Mouse (Mus musculus) intestine, postnatal 0 days (tissue): ENCODE measurements around the gene 4933427D14Rik. TPM values are rescaled to one million over a fixed set of nuclear protein-coding genes. Genes with fewer than 3 reads are reported as not detected.

ENCODE experiments used
- ATAC-seq: fragments of 200-750 bp; cut with Nextera tagmentation; 2 replicates; pipeline ENCODE4 v1.8.0; 2017; ENCODE audit warnings: mild to moderate bottlenecking, moderate TSS enrichment, moderate library complexity
- H3K27ac ChIP-seq: fragments of 300-500 bp; sonication (generic); 2 replicates; pipeline ENCODE4 v1.5.1; 2014; ENCODE audit warnings: mild to moderate bottlenecking, low read depth, low read length, moderate library complexity
- H3K27me3 ChIP-seq: fragments of 300-500 bp; sonication (generic); replicated peaks from 2 replicates; pipeline ENCODE4 v1.6.1; 2014; ENCODE audit warnings: low read length, mixed read lengths; ENCODE audit not compliant: control insufficient read depth, insufficient read depth
- H3K36me3 ChIP-seq: fragments of 300-500 bp; sonication (generic); 2 replicates; pipeline ENCODE4 v1.6.1; 2014; ENCODE audit warnings: mild to moderate bottlenecking, moderate library complexity; ENCODE audit not compliant: control insufficient read depth, insufficient read depth
- H3K4me1 ChIP-seq: fragments of 300-500 bp; sonication (generic); replicated peaks from 2 replicates; pipeline ENCODE4 v1.6.1; 2014; ENCODE audit warnings: antibody characterized with exemption, low read length, mixed read lengths; ENCODE audit not compliant: control insufficient read depth, insufficient read depth
- H3K4me2 ChIP-seq: fragments of 300-500 bp; sonication (generic); replicated peaks from 2 replicates; pipeline ENCODE4 v1.6.1; 2014; ENCODE audit warnings: low read depth, mild to moderate bottlenecking, moderate library complexity
- H3K4me3 ChIP-seq: fragments of 300-500 bp; sonication (generic); 2 replicates; pipeline ENCODE4 v1.5.1; 2014; ENCODE audit warnings: low read depth, low read length
- H3K9ac ChIP-seq: fragments of 300-500 bp; sonication (generic); 2 replicates; pipeline ENCODE4 v1.6.1; 2014; ENCODE audit warnings: mild to moderate bottlenecking, low read depth, low read length
- H3K9me3 ChIP-seq: fragments of 300-500 bp; sonication (generic); 2 replicates; pipeline ENCODE4 v1.6.1; 2016; ENCODE audit warnings: mixed run types; ENCODE audit not compliant: control insufficient read depth
- CTCF ChIP-seq: sonication (generic); IDR thresholded peaks from 2 replicates; pipeline ENCODE4 v1.5.1; 2016; ENCODE audit warnings: low read depth, mild to moderate bottlenecking, control low read depth, antibody characterized with exemption, moderate library complexity
- WGBS: fragments of 180-500 bp; shearing (Covaris S2); extraction: QIAGEN DNeasy Blood & Tissue Kit; methylation state at CpG from one replicate; pipeline ENCODE4 v1.1.7; 2014; 5-methylcytosine and 5-hydroxymethylcytosine counted together
- polyA plus RNA-seq: library from polyadenylated mRNA; unstranded; fragments of >200 nt; fragmentation: Nextera tagmentation; extraction: Ambion mirVana; gene quantifications from 2 replicates; pipeline ENCODE4 v1.2.1, GENCODE M21; 2015

4933427D14Rik gene
- polyA plus RNA-seq, 1 experiment from 2014 or later = 4.3 TPM

GRCm38 (mm10) chr11:72206341-72207203, 687 bp downstream of the 4933427D14Rik start, which contains the start of gene Gm43951:
Gene Gm43951, minus strand, starts transcription at chr11:72206840.
- TF ChIP-seq CTCF = peak; percentile 52
- Histone ChIP-seq H3K27ac (peak within 1 kb of the TSS; percentile 91), H3K27me3 (no peaks in the 10 kb centered on the region), H3K9ac (peak within 1 kb of the TSS; percentile 67), H3K4me2 (peak within 1 kb of the TSS; percentile 89), H3K4me3 (peak within 1 kb of the TSS; percentile 89), H3K4me1 (0 out of 2 replicates have a peak, but pooled peaks cover 5% of the 10 kb centered on the region), H3K9me3 (no peaks in the 10 kb centered on the region), H3K36me3 (peaks cover 22% of the 10 kb centered on the region)
- ATAC-seq = peak; percentile 20
- under 1% methylated on average over 40 of the region's 43 CpGs for WGBS

- Histone ChIP-seq H3K9me3 (no peaks in the 10 kb centered on the region), H3K27ac (no peak overlapping the region), H3K36me3 (peaks cover 15% of the 10 kb centered on the region), H3K9ac (0 out of 2 replicates have a peak overlapping the region, but pooled peaks have one; percentile 31), H3K4me1 (0 out of 2 replicates have a peak, but pooled peaks cover 5% of the 10 kb centered on the region), H3K4me3 (no peak overlapping the region), H3K27me3 (no peaks in the 10 kb centered on the region), H3K4me2 (no peak overlapping the region)
- TF ChIP-seq CTCF = no peak
- WGBS = 90% methylated on average over 6 of the region's 6 CpGs
- ATAC-seq = no peak
Measured at GRCm38 (mm10) chr11:72205256-72205655, 2.0 kb downstream of the 4933427D14Rik start.

- WGBS = 70% methylated on average over 1 of the region's 1 CpGs
- Histone ChIP-seq H3K27me3 (no peaks in the 10 kb centered on the region), H3K27ac (no peak overlapping the region), H3K9me3 (no peaks in the 10 kb centered on the region), H3K4me3 (no peak overlapping the region), H3K4me1 (0 out of 2 replicates have a peak, but pooled peaks cover 5% of the 10 kb centered on the region), H3K9ac (no peak overlapping the region), H3K36me3 (peaks cover 12% of the 10 kb centered on the region), H3K4me2 (no peak overlapping the region)
- no peak for TF ChIP-seq CTCF
- no peak for ATAC-seq
Measured at GRCm38 (mm10) chr11:72203440-72203839, 3.8 kb downstream of the 4933427D14Rik start.

GRCm38 (mm10) chr11:72196506-72196905, 10.8 kb downstream of the 4933427D14Rik start:
- Histone ChIP-seq H3K36me3 (peaks cover 35% of the 10 kb centered on the region), H3K27me3 (no peaks in the 10 kb centered on the region), H3K27ac (peak overlapping the region; percentile 35; the same call in 1 of the 2 replicates), H3K4me1 (no peaks in the 10 kb centered on the region), H3K4me2 (no peak overlapping the region), H3K9ac (no peak overlapping the region), H3K4me3 (no peak overlapping the region), H3K9me3 (no peaks in the 10 kb centered on the region)
- TF ChIP-seq CTCF = no peak
- no peak for ATAC-seq
- 81% methylated on average over 8 of the region's 8 CpGs for WGBS

- no peak for TF ChIP-seq CTCF
- Histone ChIP-seq H3K4me2 (no peak overlapping the region), H3K9me3 (no peaks in the 10 kb centered on the region), H3K27ac (no peak overlapping the region), H3K36me3 (peaks cover 45% of the 10 kb centered on the region), H3K9ac (no peak overlapping the region), H3K4me3 (no peak overlapping the region), H3K4me1 (no peaks in the 10 kb centered on the region), H3K27me3 (no peaks in the 10 kb centered on the region)
- no peak for ATAC-seq
- 66% methylated on average over 2 of the region's 2 CpGs for WGBS
Measured at GRCm38 (mm10) chr11:72194259-72194658, 13.0 kb downstream of the 4933427D14Rik start.

- ATAC-seq = no peak
- no peaks in the 10 kb centered on the region for H3K9me3 ChIP-seq
- H3K27me3 ChIP-seq = no peaks in the 10 kb centered on the region
- no peak overlapping the region for H3K27ac ChIP-seq
- no peak overlapping the region for H3K4me2 ChIP-seq
- 84% methylated on average over 1 of the region's 1 CpGs for WGBS
- no peaks in the 10 kb centered on the region for H3K4me1 ChIP-seq
- peaks cover 45% of the 10 kb centered on the region for H3K36me3 ChIP-seq
- TF ChIP-seq CTCF = no peak
- H3K9ac ChIP-seq = no peak overlapping the region
- H3K4me3 ChIP-seq = no peak overlapping the region
Measured at GRCm38 (mm10) chr11:72190857-72191256, 16.4 kb downstream of the 4933427D14Rik start.
